Mouse (Mus musculus) MEL (cell line): Measurements from ENCODE around the gene Hist1h1e. TPM values are rescaled to one million over a fixed set of nuclear protein-coding genes. Genes with fewer than 3 reads are reported as not detected.

Experiments used
- DNase-seq: peaks from one replicate; pipeline ENCODE4 v3.0.0; 2011; ENCODE audit warnings: low read depth, low spot score
- H3K27ac ChIP-seq: 2 replicates; pipeline ENCODE4 v1.5.1; 2012; ENCODE audit warnings: low read depth, mild to moderate bottlenecking, control low read depth, low read length, moderate library complexity; ENCODE audit not compliant: control insufficient read depth
- H3K27me3 ChIP-seq, 2 experiments: fragments of 150-350 bp in 1 of 2; sonication (generic) in 1 of 2; 2 replicates each; pipeline ENCODE4 v1.6.1; 2012; ENCODE audit warnings: low read length in 2 of 2, mild to moderate bottlenecking in 2 of 2, improper control_type of control experiment in 1 of 2, moderate library complexity in 1 of 2; ENCODE audit not compliant: insufficient read depth in 2 of 2, control insufficient read depth in 1 of 2
- H3K36me3 ChIP-seq, 2 experiments: 2 replicates each; pipeline ENCODE4 v1.6.1; 2012 to 2014; ENCODE audit warnings: low read length in 2 of 2, improper control_type of control experiment in 1 of 2, inconsistent platforms in 1 of 2, mild to moderate bottlenecking in 1 of 2; ENCODE audit not compliant: insufficient read depth in 2 of 2, control insufficient read depth in 1 of 2
- H3K4me1 ChIP-seq, 2 experiments: fragments of 150-350 bp in 1 of 2; sonication (generic) in 1 of 2; 2 replicates each; pipeline ENCODE4 v1.6.1; 2012; ENCODE audit warnings: low read length in 2 of 2, improper control_type of control experiment in 1 of 2, mild to moderate bottlenecking in 1 of 2; ENCODE audit not compliant: insufficient read depth in 2 of 2, control insufficient read depth in 1 of 2
- H3K4me3 ChIP-seq, 2 experiments: fragments of 150-350 bp in 1 of 2; sonication (generic) in 1 of 2; 2 replicates each; pipeline ENCODE4 v1.5.1; 2012; ENCODE audit warnings: low read depth in 2 of 2, low read length in 2 of 2, mild to moderate bottlenecking in 2 of 2, moderate library complexity in 2 of 2, control low read depth in 1 of 2, improper control_type of control experiment in 1 of 2; ENCODE audit not compliant: control insufficient read depth in 1 of 2, insufficient read depth in 1 of 2
- H3K79me2 ChIP-seq: 2 replicates; pipeline ENCODE4 v1.6.1; 2012; ENCODE audit warnings: mild to moderate bottlenecking, low read length, moderate library complexity; ENCODE audit not compliant: control insufficient read depth, poor library complexity, insufficient read depth
- H3K9ac ChIP-seq: 2 replicates; pipeline ENCODE4 v1.6.1; 2012; ENCODE audit warnings: low read depth, mild to moderate bottlenecking, control low read depth, low read length, moderate library complexity; ENCODE audit not compliant: control insufficient read depth, poor library complexity, severe bottlenecking
- H3K9me3 ChIP-seq: fragments of 150-350 bp; sonication (generic); replicated peaks from 2 replicates; pipeline ENCODE4 v1.6.1; 2012; ENCODE audit warnings: mild to moderate bottlenecking, low read length, improper control_type of control experiment, moderate library complexity; ENCODE audit not compliant: insufficient read depth
- EP300 ChIP-seq, 2 experiments: IDR thresholded peaks; 2 replicates each; pipeline ENCODE4 v1.6.1; 2011; ENCODE audit warnings: improper control_type of control experiment in 2 of 2, low read length in 2 of 2, low read depth in 1 of 2, mild to moderate bottlenecking in 1 of 2
- GABPA ChIP-seq: IDR thresholded peaks from 2 replicates; pipeline ENCODE4 v1.6.1; 2012; ENCODE audit warnings: low read depth, mild to moderate bottlenecking, inconsistent platforms, low read length, improper control_type of control experiment, moderate library complexity
- GATA1 ChIP-seq: IDR thresholded peaks from 2 replicates; pipeline ENCODE4 v1.6.1; 2011; ENCODE audit warnings: low read depth, low read length, improper control_type of control experiment
- KAT2A ChIP-seq: conservative IDR thresholded peaks from 2 replicates; pipeline ENCODE4 v1.6.1; 2012; ENCODE audit warnings: low read depth, low read length, improper control_type of control experiment, inconsistent platforms
- MAFK ChIP-seq: IDR thresholded peaks from 2 replicates; pipeline ENCODE4 v1.6.1; 2011; ENCODE audit warnings: low read depth, mild to moderate bottlenecking, low read length, improper control_type of control experiment, borderline replicate concordance
- MAX ChIP-seq: IDR thresholded peaks from 2 replicates; pipeline ENCODE4 v1.6.1; 2011; ENCODE audit warnings: low read length, improper control_type of control experiment
- MAZ ChIP-seq: IDR thresholded peaks from 2 replicates; pipeline ENCODE4 v1.6.1; 2012; ENCODE audit warnings: low read depth, mild to moderate bottlenecking, inconsistent platforms, low read length, improper control_type of control experiment
- MXI1 ChIP-seq: IDR thresholded peaks from 2 replicates; pipeline ENCODE4 v1.6.1; 2011; ENCODE audit warnings: mild to moderate bottlenecking, low read depth, low read length, improper control_type of control experiment
- MYB ChIP-seq: IDR thresholded peaks from 2 replicates; pipeline ENCODE4 v1.6.1; 2011; ENCODE audit warnings: mild to moderate bottlenecking, low read depth, low read length, improper control_type of control experiment
- POLR2A ChIP-seq, 2 experiments: IDR thresholded peaks; 2 replicates each; pipeline ENCODE4 v1.6.1; 2011 to 2012; ENCODE audit warnings: low read length in 2 of 2, mild to moderate bottlenecking in 2 of 2, control low read depth in 1 of 2, improper control_type of control experiment in 1 of 2, low read depth in 1 of 2, moderate library complexity in 1 of 2; ENCODE audit not compliant: control insufficient read depth in 1 of 2, insufficient read depth in 1 of 2, poor library complexity in 1 of 2
- POLR2AphosphoS2 ChIP-seq: IDR thresholded peaks from 2 replicates; pipeline ENCODE4 v1.6.1; 2011; ENCODE audit warnings: low read length, improper control_type of control experiment
- POLR2AphosphoS5 ChIP-seq: IDR thresholded peaks from 2 replicates; pipeline ENCODE4 v1.6.1; 2012; ENCODE audit warnings: low read depth, borderline replicate concordance, mild to moderate bottlenecking, inconsistent platforms, low read length, moderate library complexity, mixed read lengths
- RAD21 ChIP-seq: IDR thresholded peaks from 2 replicates; pipeline ENCODE4 v1.6.1; 2011; ENCODE audit warnings: mild to moderate bottlenecking, low read depth, low read length, improper control_type of control experiment
- TAL1 ChIP-seq: IDR thresholded peaks from 2 replicates; pipeline ENCODE4 v1.6.1; 2012; ENCODE audit warnings: mild to moderate bottlenecking, inconsistent platforms, low read length, moderate library complexity, mixed read lengths
- TBP ChIP-seq: IDR thresholded peaks from 2 replicates; pipeline ENCODE4 v1.8.0; 2011; ENCODE audit warnings: low read depth, low read length, improper control_type of control experiment
- TCF12 ChIP-seq: IDR thresholded peaks from 2 replicates; pipeline ENCODE4 v1.6.1; 2014; ENCODE audit warnings: low read depth, mild to moderate bottlenecking, inconsistent platforms, low read length, improper control_type of control experiment, moderate library complexity
- UBTF ChIP-seq: IDR thresholded peaks from 2 replicates; pipeline ENCODE4 v1.6.1; 2012; ENCODE audit warnings: low read depth, mild to moderate bottlenecking, inconsistent platforms, low read length, improper control_type of control experiment, moderate library complexity, borderline replicate concordance; ENCODE audit not compliant: insufficient read depth
- USF2 ChIP-seq, 2 experiments: IDR thresholded peaks; 2 replicates each; pipeline ENCODE4 v1.6.1; 2011 to 2012; ENCODE audit warnings: improper control_type of control experiment in 2 of 2, low read length in 2 of 2, borderline replicate concordance in 1 of 2, inconsistent platforms in 1 of 2, low read depth in 1 of 2, mild to moderate bottlenecking in 1 of 2; ENCODE audit not compliant: insufficient read depth in 1 of 2
- ZMIZ1 ChIP-seq: IDR thresholded peaks from 2 replicates; pipeline ENCODE4 v1.6.1; 2012; ENCODE audit warnings: low read depth, mild to moderate bottlenecking, inconsistent platforms, low read length, improper control_type of control experiment, moderate library complexity
- ZNF384 ChIP-seq: IDR thresholded peaks from 2 replicates; pipeline ENCODE4 v1.6.1; 2012; ENCODE audit warnings: low read depth, mild to moderate bottlenecking, inconsistent platforms, low read length, improper control_type of control experiment
- polyA plus RNA-seq, 2 experiments: library from polyadenylated mRNA; stranded (reverse) in 1 of 2; unstranded in 1 of 2; fragments of >175 nt in 1 of 2; fragments of >200 nt in 1 of 2; gene quantifications; 2 replicates each; pipeline versions ENCODE4 v1.2.1 to v1.2.4; 2012; ENCODE audit warnings: low replicate concordance in 2 of 2, low read depth in 1 of 2; ENCODE audit not compliant: insufficient read length in 2 of 2, insufficient read depth in 1 of 2, missing spikeins in 1 of 2
- total RNA-seq: library from RNA; depleted of rRNA; stranded (reverse); fragments of 300-350 nt; gene quantifications from 2 replicates; pipeline ENCODE4 v1.2.3, GENCODE M21; 2012

Hist1h1e gene
- total and polyA plus RNA-seq, 3 experiments, result 1.6 to 268 TPM; not detected in 1

- Histone ChIP-seq H3K36me3 (peaks cover 0 to 45% of the 10 kb centered on the region in 2 experiments; a peak in 2 of 4 replicates), H3K27me3 (no peaks in the 10 kb centered on the region), H3K4me1 (peaks cover 0 to 10% of the 10 kb centered on the region in 2 experiments; a peak in 2 of 4 replicates), H3K9me3 (no peaks in the 10 kb centered on the region), H3K4me3 (peak overlapping the region in 1 of 2 experiments; percentile 21; a peak in 1 of 4 replicates), H3K79me2 (no peaks in the 10 kb centered on the region; the same call in 1 of the 2 replicates), H3K9ac (peak overlapping the region; percentile 80), H3K27ac (peak overlapping the region; percentile 83)
- TF ChIP-seq TCF12, result no peak
- peak in 1 of 2 experiments; percentile 6; a peak in 1 of 4 replicates for TF ChIP-seq POLR2A (IDR thresholded peaks at IDR 0.05; ENCODE audit: control insufficient read depth in 1 of 2, insufficient read depth in 1 of 2, low read depth in 1 of 2, low read length in 2 of 2, poor library complexity in 1 of 2)
- peak; percentile 64 for DNase-seq
These were observed 39.9 kb downstream of the Hist1h1e start for GRCm38 (mm10) chr13:23582219-23583056.

GRCm38 (mm10) chr13:23581408-23582218 is 40.7 kb downstream of the Hist1h1e start, which contains the start of gene Hist1h4d:
Hist1h4d (plus strand) TSS chr13:23581598.
- Histone ChIP-seq H3K27ac (peak within 1 kb of the TSS; percentile 84), H3K4me1 (peaks cover 0 to 10% of the 10 kb centered on the region in 2 experiments; a peak in 2 of 4 replicates), H3K9ac (peak within 1 kb of the TSS; percentile 80), H3K36me3 (peaks cover 0 to 47% of the 10 kb centered on the region in 2 experiments; a peak in 2 of 4 replicates), H3K79me2 (peaks cover under 1% of the 10 kb centered on the region; the same call in 1 of the 2 replicates), H3K27me3 (no peaks in the 10 kb centered on the region), H3K9me3 (no peaks in the 10 kb centered on the region), H3K4me3 (peak within 1 kb of the TSS in 1 of 2 experiments; percentile 21; a peak in 1 of 4 replicates)
- DNase-seq, result peak; percentile 97
- TF ChIP-seq TAL1 (0 out of 2 replicates have a peak, but pooled peaks have one; percentile 4), POLR2A (IDR thresholded peaks at IDR 0.05; ENCODE audit: control insufficient read depth in 1 of 2, insufficient read depth in 1 of 2, low read depth in 1 of 2, low read length in 2 of 2, poor library complexity in 1 of 2) (peak; percentile 99 to 100), TBP (peak; percentile 99), RAD21 (no peak), UBTF (peak; percentile 98), MAX (no peak), POLR2AphosphoS5 (peak; percentile 99)

- Histone ChIP-seq H3K79me2 (peaks cover 6% of the 10 kb centered on the region; the same call in 1 of the 2 replicates), H3K9me3 (no peaks in the 10 kb centered on the region), H3K4me3 (no peak overlapping the region), H3K9ac (peak overlapping the region; percentile 46), H3K36me3 (peaks cover 0 to 35% of the 10 kb centered on the region in 2 experiments; a peak in 2 of 4 replicates), H3K27ac (peak overlapping the region; percentile 64), H3K27me3 (no peaks in the 10 kb centered on the region), H3K4me1 (peaks cover 0 to 4% of the 10 kb centered on the region in 2 experiments; a peak in 1 of 4 replicates)
- peak; percentile 52 for DNase-seq
- TF ChIP-seq ZMIZ1 (no peak), MAFK (no peak), EP300 (IDR thresholded peaks at IDR 0.05; ENCODE audit: low read depth in 1 of 2, low read length in 2 of 2) (no peak), GATA1 (no peak), KAT2A (no peak), ZNF384 (no peak), POLR2AphosphoS2 (no peak), RAD21 (no peak), MAZ (no peak), USF2 (IDR thresholded peaks at IDR 0.05; ENCODE audit: borderline replicate concordance in 1 of 2, insufficient read depth in 1 of 2, low read depth in 1 of 2, low read length in 2 of 2) (no peak), MXI1 (no peak), TAL1 (no peak), UBTF (no peak), MYB (no peak), GABPA (no peak)
These were observed 44.5 kb downstream of the Hist1h1e start for GRCm38 (mm10) chr13:23577835-23578234.
